Mouse (Mus musculus) intestine, postnatal 0 days (tissue): ENCODE measurements around the gene Gtf2a1l. TPM values are rescaled to one million over a fixed set of nuclear protein-coding genes. Genes with fewer than 3 reads are reported as not detected.

Experiments used
- ATAC-seq: fragments of 200-750 bp; cut with Nextera tagmentation; 2 replicates; pipeline ENCODE4 v1.8.0; 2017; ENCODE audit warnings: mild to moderate bottlenecking, moderate TSS enrichment, moderate library complexity
- H3K27ac ChIP-seq: fragments of 300-500 bp; sonication (generic); 2 replicates; pipeline ENCODE4 v1.5.1; 2014; ENCODE audit warnings: mild to moderate bottlenecking, low read depth, low read length, moderate library complexity
- H3K27me3 ChIP-seq: fragments of 300-500 bp; sonication (generic); replicated peaks from 2 replicates; pipeline ENCODE4 v1.6.1; 2014; ENCODE audit warnings: low read length, mixed read lengths; ENCODE audit not compliant: control insufficient read depth, insufficient read depth
- H3K36me3 ChIP-seq: fragments of 300-500 bp; sonication (generic); 2 replicates; pipeline ENCODE4 v1.6.1; 2014; ENCODE audit warnings: mild to moderate bottlenecking, moderate library complexity; ENCODE audit not compliant: control insufficient read depth, insufficient read depth
- H3K4me1 ChIP-seq: fragments of 300-500 bp; sonication (generic); replicated peaks from 2 replicates; pipeline ENCODE4 v1.6.1; 2014; ENCODE audit warnings: antibody characterized with exemption, low read length, mixed read lengths; ENCODE audit not compliant: control insufficient read depth, insufficient read depth
- H3K4me2 ChIP-seq: fragments of 300-500 bp; sonication (generic); replicated peaks from 2 replicates; pipeline ENCODE4 v1.6.1; 2014; ENCODE audit warnings: low read depth, mild to moderate bottlenecking, moderate library complexity
- H3K4me3 ChIP-seq: fragments of 300-500 bp; sonication (generic); 2 replicates; pipeline ENCODE4 v1.5.1; 2014; ENCODE audit warnings: low read depth, low read length
- H3K9ac ChIP-seq: fragments of 300-500 bp; sonication (generic); 2 replicates; pipeline ENCODE4 v1.6.1; 2014; ENCODE audit warnings: mild to moderate bottlenecking, low read depth, low read length
- H3K9me3 ChIP-seq: fragments of 300-500 bp; sonication (generic); 2 replicates; pipeline ENCODE4 v1.6.1; 2016; ENCODE audit warnings: mixed run types; ENCODE audit not compliant: control insufficient read depth
- CTCF ChIP-seq: sonication (generic); IDR thresholded peaks from 2 replicates; pipeline ENCODE4 v1.5.1; 2016; ENCODE audit warnings: low read depth, mild to moderate bottlenecking, control low read depth, antibody characterized with exemption, moderate library complexity
- WGBS: fragments of 180-500 bp; shearing (Covaris S2); extraction: QIAGEN DNeasy Blood & Tissue Kit; methylation state at CpG from one replicate; pipeline ENCODE4 v1.1.7; 2014; 5-methylcytosine and 5-hydroxymethylcytosine counted together
- polyA plus RNA-seq: library from polyadenylated mRNA; unstranded; fragments of >200 nt; fragmentation: Nextera tagmentation; extraction: Ambion mirVana; gene quantifications from 2 replicates; pipeline ENCODE4 v1.2.1, GENCODE M21; 2015

The Gtf2a1l gene
- polyA plus RNA-seq, 1 experiment from 2014 or later: not detected

DNA sequence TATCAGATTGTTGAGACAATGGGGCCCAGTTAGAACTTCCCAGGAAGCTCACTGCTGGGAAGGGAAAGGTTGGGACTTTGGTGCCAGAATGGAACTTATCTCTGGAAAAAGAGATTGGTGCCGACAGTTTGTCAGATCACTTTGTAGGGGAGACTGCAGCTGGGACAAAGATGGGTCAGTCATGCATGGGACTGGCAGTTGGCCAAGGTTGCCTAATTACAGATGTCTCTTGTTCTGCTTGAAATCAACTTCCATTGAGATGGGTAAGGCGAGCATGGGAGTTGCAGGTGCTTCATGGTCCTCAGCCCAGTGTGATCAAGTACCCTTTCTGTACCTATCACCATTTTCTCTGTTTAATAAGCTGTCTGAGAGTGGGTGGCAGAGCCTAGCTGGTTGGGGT lies 2.4 kb upstream of the Gtf2a1l start:
- Histone ChIP-seq H3K9me3 (no peaks in the 10 kb centered on the region), H3K9ac (no peak overlapping the region), H3K4me1 (0 out of 2 replicates have a peak, but pooled peaks cover 4% of the 10 kb centered on the region), H3K36me3 (no peaks in the 10 kb centered on the region), H3K4me3 (no peak overlapping the region), H3K27ac (no peak overlapping the region), H3K4me2 (no peak overlapping the region), H3K27me3 (no peaks in the 10 kb centered on the region)
- 73% methylated on average over 2 of the region's 2 CpGs for WGBS
- ATAC-seq: no peak
- no peak for TF ChIP-seq CTCF

- H3K9me3 ChIP-seq: no peaks in the 10 kb centered on the region
- no peaks in the 10 kb centered on the region for H3K36me3 ChIP-seq
- H3K4me1 ChIP-seq: 0 out of 2 replicates have a peak, but pooled peaks cover 4% of the 10 kb centered on the region
- no peak overlapping the region for H3K4me2 ChIP-seq
- H3K4me3 ChIP-seq: no peak overlapping the region
- 80% methylated on average over 2 of the region's 2 CpGs for WGBS
- H3K27ac ChIP-seq: no peak overlapping the region
- no peak overlapping the region for H3K9ac ChIP-seq
- no peaks in the 10 kb centered on the region for H3K27me3 ChIP-seq
- no peak for ATAC-seq
- no peak for TF ChIP-seq CTCF
Measured at GRCm38 (mm10) chr17:88669921-88670320, 1.5 kb downstream of the Gtf2a1l start.

DNA sequence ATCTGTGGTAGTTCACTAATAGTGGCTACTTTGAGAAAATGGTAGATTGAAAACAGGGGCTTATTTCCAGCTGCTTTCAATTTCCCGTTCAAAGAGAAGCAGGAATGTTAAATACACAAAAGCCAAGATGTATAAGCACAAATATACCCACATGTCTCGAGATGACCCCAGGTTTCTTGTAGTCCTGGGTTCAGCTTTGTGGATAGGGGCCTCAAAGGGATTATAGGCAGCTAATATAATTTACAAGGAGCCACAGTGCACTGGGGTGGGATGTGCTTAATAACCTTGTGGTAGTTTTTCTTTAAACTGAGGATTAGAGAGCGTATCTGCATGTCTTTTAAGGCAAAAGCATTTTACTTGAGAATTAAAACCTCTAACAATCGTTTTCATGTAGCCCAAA lies 2.3 kb downstream of the Gtf2a1l start:
- Histone ChIP-seq H3K36me3 (no peaks in the 10 kb centered on the region), H3K27ac (no peak overlapping the region), H3K9ac (no peak overlapping the region), H3K9me3 (no peaks in the 10 kb centered on the region), H3K27me3 (no peaks in the 10 kb centered on the region), H3K4me1 (0 out of 2 replicates have a peak, but pooled peaks cover 4% of the 10 kb centered on the region), H3K4me2 (no peak overlapping the region), H3K4me3 (no peak overlapping the region)
- no peak for ATAC-seq
- 50% methylated on average over 4 of the region's 4 CpGs for WGBS
- TF ChIP-seq CTCF: no peak

DNA sequence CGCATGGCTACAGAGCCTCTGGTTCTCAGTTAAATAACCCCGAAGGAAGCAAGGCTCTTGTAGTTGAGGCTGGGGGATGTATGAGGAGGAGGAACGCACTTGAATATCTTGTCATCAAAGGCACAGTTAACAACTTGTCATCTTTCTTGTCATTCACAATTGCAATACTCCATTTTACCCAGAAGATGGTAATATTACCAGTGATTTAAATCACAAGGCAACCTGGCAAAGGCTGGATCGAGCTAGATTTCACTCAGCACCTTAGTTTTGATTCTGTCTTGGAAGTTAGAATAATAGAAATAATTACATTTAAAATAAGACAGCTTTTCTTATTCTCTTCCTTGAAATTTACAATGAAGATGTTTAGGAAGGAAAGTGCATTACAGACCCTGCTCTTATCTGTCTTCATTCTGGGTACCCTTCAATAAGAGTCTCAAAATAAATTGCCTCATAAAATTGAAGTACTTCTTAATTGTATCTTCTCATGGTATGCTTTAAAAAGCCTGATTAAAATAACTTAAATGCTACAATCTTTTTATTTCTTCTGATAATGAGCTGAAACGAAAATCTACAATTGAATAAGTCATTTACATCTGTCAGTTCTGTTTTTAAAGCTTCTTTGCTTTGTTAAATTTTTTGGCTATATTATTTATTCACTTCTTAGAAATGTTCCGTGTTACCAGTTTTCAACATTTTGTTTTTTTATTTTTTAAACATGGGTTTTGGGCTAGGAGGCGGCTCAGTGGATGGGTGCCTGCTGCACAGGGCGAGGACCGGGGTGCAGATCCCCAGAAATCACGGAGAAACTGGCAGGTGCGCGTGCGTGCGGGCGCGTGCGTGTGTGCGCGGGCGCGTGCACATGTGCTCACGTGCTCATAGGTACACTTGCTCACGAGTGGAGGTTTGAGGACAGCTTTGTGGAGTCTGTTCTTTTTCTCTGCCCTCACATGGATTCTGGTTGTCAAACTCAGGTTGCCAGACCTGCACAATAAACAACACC lies 7.2 kb downstream of the Gtf2a1l start:
- Histone ChIP-seq H3K4me1 (no peaks in the 10 kb centered on the region), H3K9me3 (no peaks in the 10 kb centered on the region), H3K27me3 (no peaks in the 10 kb centered on the region), H3K9ac (no peak overlapping the region), H3K27ac (no peak overlapping the region), H3K4me2 (no peak overlapping the region), H3K4me3 (no peak overlapping the region), H3K36me3 (no peaks in the 10 kb centered on the region)
- WGBS: 91% methylated on average over 23 of the region's 23 CpGs
- ATAC-seq: no peak
- no peak for TF ChIP-seq CTCF

- Histone ChIP-seq H3K27ac (no peak overlapping the region), H3K9me3 (no peaks in the 10 kb centered on the region), H3K27me3 (no peaks in the 10 kb centered on the region), H3K36me3 (no peaks in the 10 kb centered on the region), H3K9ac (no peak overlapping the region), H3K4me3 (no peak overlapping the region), H3K4me1 (no peaks in the 10 kb centered on the region), H3K4me2 (no peak overlapping the region)
- no peak for ATAC-seq
- no peak for TF ChIP-seq CTCF
- 71% methylated on average over 11 of the region's 11 CpGs for WGBS
Measured at GRCm38 (mm10) chr17:88688226-88688625, 19.8 kb downstream of the Gtf2a1l start.

GRCm38 (mm10) chr17:88696656-88697333 lies 28.3 kb downstream of the Gtf2a1l start:
- no peaks in the 10 kb centered on the region for H3K36me3 ChIP-seq
- no peaks in the 10 kb centered on the region for H3K27me3 ChIP-seq
- no peaks in the 10 kb centered on the region for H3K4me1 ChIP-seq
- no peak overlapping the region for H3K4me3 ChIP-seq
- ATAC-seq: no peak
- WGBS: 73% methylated on average over 9 of the region's 9 CpGs
- TF ChIP-seq CTCF: no peak
- no peak overlapping the region for H3K4me2 ChIP-seq
- H3K27ac ChIP-seq: no peak overlapping the region
- H3K9me3 ChIP-seq: no peaks in the 10 kb centered on the region
- no peak overlapping the region for H3K9ac ChIP-seq
